Mouse (Mus musculus) forebrain, embryonic 14.5 days (tissue): ENCODE results near the gene Irgq. TPM values are rescaled to one million over a fixed set of nuclear protein-coding genes. Genes with fewer than 3 reads are reported as not detected.

Experiments
- ATAC-seq: fragments of 200-750 bp; cut with Nextera tagmentation; 2 replicates; pipeline ENCODE4 v1.8.0; 2017; ENCODE audit warnings: mild to moderate bottlenecking, moderate library complexity
- DNase-seq: peaks from one replicate; pipeline ENCODE4 v3.0.0-alpha.2; 2015; ENCODE audit warnings: low spot score
- H3K27ac ChIP-seq: fragments of 300-500 bp; sonication (generic); 2 replicates; pipeline ENCODE4 v1.5.1; 2014; ENCODE audit warnings: low read depth, mild to moderate bottlenecking, control low read depth, low read length, moderate library complexity
- H3K27me3 ChIP-seq: fragments of 300-500 bp; sonication (generic); replicated peaks from 2 replicates; pipeline ENCODE4 v1.6.1; 2014; ENCODE audit warnings: low read length, control low read depth, mixed read lengths; ENCODE audit not compliant: control insufficient read depth, insufficient read depth
- H3K36me3 ChIP-seq: fragments of 300-500 bp; sonication (generic); 2 replicates; pipeline ENCODE4 v1.6.1; 2014; ENCODE audit warnings: low read length, control low read depth; ENCODE audit not compliant: control insufficient read depth, insufficient read depth
- H3K4me1 ChIP-seq: fragments of 300-500 bp; sonication (generic); 2 replicates; pipeline ENCODE4 v1.6.1; 2014; ENCODE audit warnings: antibody characterized with exemption, low read length, control low read depth; ENCODE audit not compliant: control insufficient read depth, insufficient read depth
- H3K4me2 ChIP-seq: fragments of 300-500 bp; sonication (generic); 2 replicates; pipeline ENCODE4 v1.6.1; 2014; ENCODE audit warnings: mild to moderate bottlenecking, control low read depth, low read length
- H3K4me3 ChIP-seq: fragments of 300-500 bp; sonication (generic); 2 replicates; pipeline ENCODE4 v1.5.1; 2014; ENCODE audit warnings: low read depth, low read length, control low read depth
- H3K9ac ChIP-seq: fragments of 300-500 bp; sonication (generic); 2 replicates; pipeline ENCODE4 v1.6.1; 2014; ENCODE audit warnings: mild to moderate bottlenecking, low read length, control low read depth, moderate library complexity
- H3K9me3 ChIP-seq: fragments of 300-500 bp; sonication (generic); replicated peaks from 2 replicates; pipeline ENCODE4 v1.6.1; 2016; ENCODE audit warnings: low read length, control low read depth, mixed read lengths; ENCODE audit not compliant: control insufficient read depth
- WGBS: fragments of 180-500 bp; shearing (Covaris S2); extraction: QIAGEN DNeasy Blood & Tissue Kit; methylation state at CpG from one replicate; pipeline ENCODE4 v1.1.7; 2014; 5-methylcytosine and 5-hydroxymethylcytosine counted together
- polyA plus RNA-seq: library from polyadenylated mRNA; unstranded; fragments of >200 nt; fragmentation: Nextera tagmentation; extraction: Ambion mirVana; gene quantifications from 2 replicates; pipeline ENCODE4 v1.2.1, GENCODE M21; 2014

Gene Irgq
- polyA plus RNA-seq, 1 experiment from 2014 or later: 19.5 TPM

DNA sequence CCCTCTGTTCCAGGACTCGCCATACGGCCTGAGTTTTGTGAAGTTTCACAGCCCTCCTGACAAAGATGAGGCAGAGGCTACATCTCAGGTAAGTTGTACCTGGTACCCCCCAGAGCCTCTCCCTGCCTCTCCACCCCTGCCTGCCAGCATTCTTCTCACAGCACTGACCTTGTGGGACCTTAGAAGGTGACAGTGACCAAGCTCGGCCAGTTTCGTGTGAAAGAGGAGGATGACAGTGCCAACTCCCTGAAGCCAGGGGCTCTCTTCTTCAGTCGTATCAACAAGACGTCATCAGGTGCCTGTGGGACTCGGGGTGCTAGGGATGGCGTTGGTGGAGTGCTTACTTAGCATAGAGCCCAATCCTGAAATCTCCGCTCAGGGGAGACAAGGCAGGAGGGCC is 35.7 kb downstream of the Irgq start:
- Histone ChIP-seq H3K9ac (no peak overlapping the region), H3K27ac (no peak overlapping the region), H3K4me3 (no peak overlapping the region), H3K4me2 (no peak overlapping the region), H3K9me3 (no peaks in the 10 kb centered on the region), H3K36me3 (peaks cover 61% of the 10 kb centered on the region), H3K4me1 (no peaks in the 10 kb centered on the region), H3K27me3 (no peaks in the 10 kb centered on the region)
- DNase-seq (no peak), ATAC-seq (no peak)
- 90% methylated on average over 9 of the region's 9 CpGs for WGBS

DNA sequence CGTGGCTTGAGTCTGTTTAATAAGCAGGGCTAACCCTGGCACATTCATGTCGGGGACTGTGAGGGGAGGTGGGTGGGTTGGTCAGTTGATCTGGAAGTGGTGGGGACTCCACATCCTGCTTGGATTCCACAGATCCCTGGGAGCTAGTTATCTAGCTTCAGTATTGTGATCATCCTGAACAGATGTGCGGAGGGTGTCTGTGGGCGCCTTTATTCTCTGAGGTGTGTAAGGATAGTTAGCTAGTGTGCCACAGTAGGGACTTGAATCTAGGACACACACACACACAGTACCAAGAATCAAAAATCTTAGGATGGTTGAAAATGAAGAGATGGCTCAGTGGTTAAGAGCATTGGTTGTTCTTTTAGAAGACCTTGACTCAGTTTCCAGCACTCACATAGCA is 38.0 kb downstream of the Irgq start:
- no peak for ATAC-seq
- H3K27me3 ChIP-seq: no peaks in the 10 kb centered on the region
- no peak overlapping the region for H3K9ac ChIP-seq
- no peak overlapping the region for H3K4me3 ChIP-seq
- 88% methylated on average over 4 of the region's 4 CpGs for WGBS
- no peak for DNase-seq
- no peaks in the 10 kb centered on the region for H3K4me1 ChIP-seq
- H3K27ac ChIP-seq: no peak overlapping the region
- H3K9me3 ChIP-seq: no peaks in the 10 kb centered on the region
- no peak overlapping the region for H3K4me2 ChIP-seq
- peaks cover 54% of the 10 kb centered on the region for H3K36me3 ChIP-seq

DNA sequence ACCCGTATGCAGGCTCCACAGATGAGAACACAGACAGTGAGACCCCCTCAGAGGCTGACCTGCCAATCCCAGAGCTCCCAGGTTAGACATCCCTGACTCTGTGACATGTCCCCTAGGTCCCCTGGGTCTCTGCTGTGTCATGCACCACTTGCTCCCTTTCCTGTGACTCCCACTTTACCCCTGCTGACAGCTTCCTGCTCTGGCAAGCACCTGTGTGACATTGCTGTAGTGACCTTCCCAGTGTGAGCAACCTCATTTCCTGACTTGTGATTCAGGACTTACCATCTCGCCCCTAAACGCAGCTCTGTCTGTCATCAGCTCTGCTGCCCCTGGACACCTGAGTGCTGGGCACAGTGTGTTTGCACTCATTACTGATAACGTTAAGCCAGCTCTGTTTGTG is 40.6 kb downstream of the Irgq start:
- WGBS: 89% methylated on average over 4 of the region's 4 CpGs
- no peak overlapping the region for H3K9ac ChIP-seq
- no peak overlapping the region for H3K4me3 ChIP-seq
- H3K9me3 ChIP-seq: no peaks in the 10 kb centered on the region
- H3K4me2 ChIP-seq: no peak overlapping the region
- no peak overlapping the region for H3K27ac ChIP-seq
- peaks cover 50% of the 10 kb centered on the region for H3K36me3 ChIP-seq
- no peaks in the 10 kb centered on the region for H3K27me3 ChIP-seq
- ATAC-seq (no peak), DNase-seq (no peak)
- H3K4me1 ChIP-seq: no peaks in the 10 kb centered on the region

DNA sequence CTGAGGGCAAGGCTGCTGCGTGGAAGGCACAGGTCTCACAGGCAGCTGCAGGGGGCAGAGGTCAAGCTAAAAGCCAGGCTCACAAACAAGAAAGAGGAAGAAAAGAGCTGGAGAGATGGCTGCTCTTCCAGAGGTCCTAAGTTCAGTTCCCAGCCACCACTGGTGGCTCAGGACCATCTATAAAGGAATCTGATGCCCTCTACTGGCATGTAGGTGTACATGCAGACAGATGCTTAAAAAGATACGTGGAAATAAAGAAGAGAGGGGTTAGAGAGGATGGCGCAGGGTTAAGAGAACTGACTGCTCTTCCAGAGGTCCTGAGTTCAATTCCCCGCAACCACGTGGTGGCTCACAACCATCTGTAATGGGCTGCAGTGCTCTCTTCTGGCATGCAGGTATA is 42.0 kb downstream of the Irgq start:
- H3K27ac ChIP-seq: no peak overlapping the region
- no peak for ATAC-seq
- peak; percentile 25 for DNase-seq
- no peak overlapping the region for H3K4me3 ChIP-seq
- peaks cover 36% of the 10 kb centered on the region for H3K36me3 ChIP-seq
- 57% methylated on average over 5 of the region's 5 CpGs for WGBS
- no peak overlapping the region for H3K4me2 ChIP-seq
- H3K9ac ChIP-seq: no peak overlapping the region
- H3K27me3 ChIP-seq: no peaks in the 10 kb centered on the region
- H3K9me3 ChIP-seq: no peaks in the 10 kb centered on the region
- H3K4me1 ChIP-seq: no peaks in the 10 kb centered on the region

DNA sequence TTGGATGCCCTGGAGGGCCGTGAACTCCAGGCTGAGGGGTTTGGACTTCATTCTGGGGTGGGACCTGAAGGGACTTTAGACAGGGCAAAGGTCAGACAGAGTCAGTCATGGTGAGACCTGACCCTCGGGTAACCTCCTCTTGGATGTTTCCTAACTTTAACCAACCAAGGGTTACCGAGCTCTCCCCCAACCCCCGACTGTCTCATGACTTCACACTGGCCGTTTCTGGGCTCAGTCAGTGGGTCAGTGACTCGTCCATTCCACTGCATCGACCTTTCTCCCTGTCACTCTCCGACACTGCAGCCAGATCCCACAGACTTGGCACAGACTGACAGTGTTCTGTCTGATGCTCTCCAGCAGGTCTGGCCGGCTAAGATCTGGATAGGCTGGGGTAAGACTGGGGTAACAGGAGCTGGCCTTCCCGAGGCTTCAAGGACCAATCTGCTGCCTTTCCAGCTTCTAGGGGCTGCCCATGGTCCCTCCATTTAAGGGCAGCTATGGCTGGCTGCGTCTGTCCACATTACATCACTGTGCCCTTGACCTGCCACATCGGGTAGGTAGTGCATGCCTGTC is 43.8 kb downstream of the Irgq start:
- ATAC-seq (no peak), DNase-seq (no peak)
- Histone ChIP-seq H3K4me2 (no peak overlapping the region), H3K4me1 (no peaks in the 10 kb centered on the region), H3K27me3 (no peaks in the 10 kb centered on the region), H3K27ac (no peak overlapping the region), H3K9me3 (no peaks in the 10 kb centered on the region), H3K4me3 (no peak overlapping the region), H3K36me3 (peaks cover 23% of the 10 kb centered on the region), H3K9ac (no peak overlapping the region)
- 69% methylated on average over 12 of the region's 12 CpGs for WGBS

DNA sequence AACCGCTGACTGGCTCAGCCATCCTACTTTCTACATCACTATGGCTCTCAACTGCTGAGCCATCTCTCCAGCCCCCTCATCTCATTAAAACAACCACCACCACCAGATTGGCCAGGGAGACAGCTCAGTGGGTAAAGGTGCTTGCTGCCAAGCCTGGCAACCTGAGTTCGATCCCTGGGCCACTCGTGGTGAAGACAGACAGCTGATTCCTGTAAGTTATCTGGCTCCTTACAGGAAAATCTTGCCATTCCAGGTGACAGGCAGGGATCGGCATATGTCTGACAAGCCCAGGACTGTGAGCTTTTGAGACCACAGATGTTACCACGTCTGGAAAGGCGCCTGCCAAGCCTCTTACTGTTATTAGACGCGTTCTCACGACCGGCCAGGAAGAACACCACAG is 47.3 kb downstream of the Irgq start:
- H3K4me3 ChIP-seq: no peak overlapping the region
- WGBS: 90% methylated on average over 10 of the region's 10 CpGs
- ATAC-seq (no peak), DNase-seq (no peak)
- H3K27me3 ChIP-seq: no peaks in the 10 kb centered on the region
- no peak overlapping the region for H3K9ac ChIP-seq
- peaks cover 5% of the 10 kb centered on the region; the same call in 1 of the 2 replicates for H3K36me3 ChIP-seq
- H3K27ac ChIP-seq: no peak overlapping the region
- no peaks in the 10 kb centered on the region for H3K4me1 ChIP-seq
- no peaks in the 10 kb centered on the region for H3K9me3 ChIP-seq
- H3K4me2 ChIP-seq: no peak overlapping the region

DNA sequence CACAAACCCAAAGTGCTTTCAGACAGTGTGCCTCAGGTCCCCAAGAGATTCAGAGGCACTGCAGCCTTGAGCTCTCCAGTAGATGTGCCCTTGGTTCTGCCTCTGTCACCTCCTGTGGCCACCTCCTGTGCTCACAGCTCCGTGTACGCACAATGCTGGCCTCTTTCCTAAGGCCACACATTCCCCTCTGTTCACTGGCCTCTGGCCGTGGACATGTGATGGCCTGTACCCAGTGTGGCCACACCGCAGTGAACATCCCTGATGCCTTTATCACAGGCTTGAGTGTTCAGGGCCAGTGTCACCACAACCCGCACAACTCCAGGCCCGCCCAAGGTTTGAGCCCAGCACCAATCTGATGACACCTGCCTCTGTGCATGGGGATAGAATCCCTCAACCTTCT is 54.4 kb downstream of the Irgq start:
- Histone ChIP-seq H3K27ac (no peak overlapping the region), H3K27me3 (peaks cover 13% of the 10 kb centered on the region), H3K9ac (no peak overlapping the region), H3K4me3 (no peak overlapping the region), H3K4me1 (0 out of 2 replicates have a peak, but pooled peaks cover 5% of the 10 kb centered on the region), H3K36me3 (no peaks in the 10 kb centered on the region), H3K4me2 (no peak overlapping the region), H3K9me3 (no peaks in the 10 kb centered on the region)
- no peak for ATAC-seq
- 93% methylated on average over 6 of the region's 6 CpGs for WGBS
- no peak for DNase-seq

DNA sequence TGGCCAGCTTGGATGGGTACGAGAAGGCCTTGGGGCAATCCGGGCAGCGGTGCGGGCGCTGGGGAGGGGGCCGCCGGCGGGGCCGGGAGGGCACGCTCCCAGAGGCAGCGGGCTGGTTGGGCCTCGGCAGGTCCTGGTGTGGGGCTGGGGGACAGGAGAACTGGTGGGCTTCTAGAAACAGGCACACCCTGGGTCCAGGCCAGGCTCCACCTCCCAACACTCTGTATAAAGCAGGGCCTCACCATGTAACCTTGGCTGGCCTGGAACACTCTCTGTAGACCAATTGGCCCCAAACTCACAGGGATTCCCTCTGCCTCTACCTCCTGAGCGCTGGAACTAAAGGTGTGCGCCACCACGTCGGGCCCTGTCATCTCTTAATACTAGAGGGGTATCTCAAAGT is 55.5 kb downstream of the Irgq start:
- Histone ChIP-seq H3K9ac (no peak overlapping the region), H3K27ac (no peak overlapping the region), H3K4me2 (no peak overlapping the region), H3K4me1 (0 out of 2 replicates have a peak, but pooled peaks cover 5% of the 10 kb centered on the region), H3K36me3 (no peaks in the 10 kb centered on the region), H3K9me3 (no peaks in the 10 kb centered on the region), H3K27me3 (peaks cover 13% of the 10 kb centered on the region), H3K4me3 (no peak overlapping the region)
- no peak for DNase-seq
- no peak for ATAC-seq
- 55% methylated on average over 16 of the region's 16 CpGs for WGBS

DNA sequence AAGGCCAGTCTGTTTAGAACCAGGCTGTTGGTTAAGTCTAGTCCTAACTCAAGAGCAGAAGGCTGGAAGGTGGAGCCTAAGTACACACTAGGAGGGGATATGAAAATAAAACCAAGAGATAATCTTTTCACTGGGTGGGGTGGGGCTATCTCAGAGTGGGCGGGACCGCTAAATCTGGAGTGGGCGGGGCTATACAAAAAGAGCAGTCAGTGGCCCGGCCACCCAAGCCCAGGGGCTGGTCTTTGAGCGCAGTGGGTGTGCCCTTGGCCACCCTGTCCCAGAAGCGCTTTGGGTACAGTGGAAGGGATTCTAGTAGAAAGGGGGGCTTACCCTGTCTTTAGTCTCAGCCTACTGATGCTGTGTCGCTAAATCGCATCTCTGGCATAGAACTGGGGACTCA is 56.3 kb downstream of the Irgq start:
- ATAC-seq (peak; percentile 44; the same call in 1 of the 2 replicates), DNase-seq (no peak)
- no peak overlapping the region for H3K27ac ChIP-seq
- 0 out of 2 replicates have a peak, but pooled peaks cover 5% of the 10 kb centered on the region for H3K4me1 ChIP-seq
- 10% methylated on average over 8 of the region's 8 CpGs for WGBS
- peak overlapping the region; percentile 84 for H3K9ac ChIP-seq
- H3K4me2 ChIP-seq: peak overlapping the region; percentile 75
- H3K4me3 ChIP-seq: peak overlapping the region; percentile 47
- H3K36me3 ChIP-seq: no peaks in the 10 kb centered on the region
- H3K27me3 ChIP-seq: peaks cover 13% of the 10 kb centered on the region
- no peaks in the 10 kb centered on the region for H3K9me3 ChIP-seq
